Mouse (Mus musculus) liver, embryonic 11.5 days (tissue): ENCODE measurements around the gene Gm11172. TPM values are rescaled to one million over a fixed set of nuclear protein-coding genes. Genes with fewer than 3 reads are reported as not detected.
A peak's percentile ranks its signal among the peaks of the same experiment; 100 is the strongest.

Experiments
- ATAC-seq: fragments of 200-750 bp; cut with Nextera tagmentation; replicated peaks from 2 replicates; pipeline ENCODE4 v1.8.0; 2017; ENCODE audit warnings: moderate number of reproducible peaks, mild to moderate bottlenecking, moderate TSS enrichment, moderate library complexity; ENCODE audit not compliant: low FRiP score
- DNase-seq: peaks from one replicate; pipeline ENCODE4 v3.0.0-alpha.2; 2017; ENCODE audit warnings: low spot score
- H3K27ac ChIP-seq: fragments of 300-500 bp; sonication (generic); 2 replicates; pipeline ENCODE4 v1.5.1; 2014; ENCODE audit warnings: mild to moderate bottlenecking, low read depth, low read length, control low read depth
- H3K27me3 ChIP-seq: fragments of 300-500 bp; sonication (generic); replicated peaks from 2 replicates; pipeline ENCODE4 v1.6.1; 2014; ENCODE audit warnings: low read length, mixed read lengths; ENCODE audit not compliant: control insufficient read depth, insufficient read depth
- H3K36me3 ChIP-seq: fragments of 300-500 bp; sonication (generic); 2 replicates; pipeline ENCODE4 v1.6.1; 2014; ENCODE audit warnings: mild to moderate bottlenecking, low read length, moderate library complexity, mixed read lengths; ENCODE audit not compliant: control insufficient read depth, insufficient read depth
- H3K4me1 ChIP-seq: fragments of 300-500 bp; sonication (generic); replicated peaks from 2 replicates; pipeline ENCODE4 v1.6.1; 2014; ENCODE audit warnings: low read length, mixed read lengths; ENCODE audit not compliant: control insufficient read depth, insufficient read depth
- H3K4me2 ChIP-seq: fragments of 300-500 bp; sonication (generic); 2 replicates; pipeline ENCODE4 v1.6.1; 2014; ENCODE audit warnings: mild to moderate bottlenecking, control low read depth, moderate library complexity
- H3K4me3 ChIP-seq: fragments of 300-500 bp; sonication (generic); 2 replicates; pipeline ENCODE4 v1.5.1; 2014; ENCODE audit warnings: low read depth, low read length, control low read depth
- H3K9ac ChIP-seq: fragments of 300-500 bp; sonication (generic); 2 replicates; pipeline ENCODE4 v1.6.1; 2014; ENCODE audit warnings: low read depth, low read length, control low read depth
- H3K9me3 ChIP-seq: fragments of 300-500 bp; sonication (generic); 2 replicates; pipeline ENCODE4 v1.6.1; 2016; ENCODE audit warnings: low read length, inconsistent platforms, mixed read lengths; ENCODE audit not compliant: control insufficient read depth
- WGBS: fragments of 180-500 bp; shearing (Covaris S2); extraction: QIAGEN DNeasy Blood & Tissue Kit; methylation state at CpG from one replicate; pipeline ENCODE4 v1.1.7; 2014; 5-methylcytosine and 5-hydroxymethylcytosine counted together
- polyA plus RNA-seq: library from polyadenylated mRNA; unstranded; fragments of >200 nt; fragmentation: Nextera tagmentation; extraction: Ambion mirVana; gene quantifications from 2 replicates; pipeline ENCODE4 v1.2.1, GENCODE M21; 2014

Gene Gm11172
- polyA plus RNA-seq, 1 experiment from 2014 or later: not detected

GRCm38 (mm10) chr16:10834911-10835587 is 22.3 kb downstream of the Gm11172 start, which contains the start of gene Rmi2:
TSS of gene Rmi2 (plus strand) at chr16:10835059.
- peak; percentile 87 for DNase-seq
- H3K9ac ChIP-seq: peak within 1 kb of the TSS; percentile 93
- peak within 1 kb of the TSS; percentile 89 for H3K4me3 ChIP-seq
- H3K4me2 ChIP-seq: peak within 1 kb of the TSS; percentile 99
- no peaks in the 10 kb centered on the region for H3K9me3 ChIP-seq
- H3K27ac ChIP-seq: peak within 1 kb of the TSS; percentile 89
- peak; percentile 98 for ATAC-seq
- H3K4me1 ChIP-seq: peaks cover 13% of the 10 kb centered on the region
- 0 out of 2 replicates have a peak, but pooled peaks cover 3% of the 10 kb centered on the region for H3K27me3 ChIP-seq
- WGBS: under 1% methylated on average over 66 of the region's 69 CpGs
- H3K36me3 ChIP-seq: no peaks in the 10 kb centered on the region

DNA sequence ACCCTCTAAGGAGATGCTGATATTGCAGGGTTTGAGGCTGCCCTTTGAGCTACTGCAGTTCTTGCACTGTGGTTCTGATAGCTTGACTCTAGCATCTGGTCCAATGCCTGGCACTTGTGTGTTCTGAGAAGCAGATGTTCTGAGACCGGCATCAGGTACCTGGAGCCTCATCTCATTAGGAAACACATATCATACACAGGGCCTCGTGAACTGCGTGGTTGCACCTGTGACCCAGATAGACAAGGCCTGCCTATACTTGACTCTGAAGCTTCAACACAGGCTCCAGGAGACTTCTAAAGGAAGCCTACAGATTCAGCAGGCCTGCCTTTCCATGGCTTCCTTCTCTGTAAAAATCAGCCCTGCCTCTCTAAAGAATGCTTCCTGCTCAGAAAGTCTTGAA is 23.7 kb downstream of the Gm11172 start:
- Histone ChIP-seq H3K4me2 (no peak overlapping the region), H3K27me3 (0 out of 2 replicates have a peak, but pooled peaks cover 3% of the 10 kb centered on the region), H3K4me1 (peaks cover 13% of the 10 kb centered on the region), H3K27ac (no peak overlapping the region), H3K9ac (no peak overlapping the region), H3K4me3 (no peak overlapping the region), H3K9me3 (no peaks in the 10 kb centered on the region), H3K36me3 (no peaks in the 10 kb centered on the region)
- DNase-seq (no peak), ATAC-seq (no peak)
- 89% methylated on average over 3 of the region's 3 CpGs for WGBS

DNA sequence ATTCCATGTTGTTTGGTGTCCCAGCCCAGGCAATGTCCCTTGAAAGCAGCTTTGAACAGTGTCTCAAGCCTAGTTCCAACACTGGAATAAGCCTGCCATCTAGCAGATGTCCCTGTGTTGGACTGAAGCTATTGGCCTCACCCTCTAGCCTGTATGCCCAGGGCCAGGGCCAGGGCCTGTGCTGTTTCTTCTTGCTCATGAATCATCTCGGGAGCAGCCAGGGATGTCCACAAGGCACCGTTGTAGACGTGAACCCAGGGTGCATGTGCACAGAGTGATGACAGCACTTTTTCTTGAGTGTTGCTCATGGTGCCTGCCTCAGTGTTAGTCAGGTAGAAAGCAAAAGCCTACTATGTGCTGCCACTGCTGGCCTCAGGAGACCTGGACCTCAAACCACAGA is 24.5 kb downstream of the Gm11172 start:
- 75% methylated on average over 3 of the region's 3 CpGs for WGBS
- ATAC-seq: no peak

DNA sequence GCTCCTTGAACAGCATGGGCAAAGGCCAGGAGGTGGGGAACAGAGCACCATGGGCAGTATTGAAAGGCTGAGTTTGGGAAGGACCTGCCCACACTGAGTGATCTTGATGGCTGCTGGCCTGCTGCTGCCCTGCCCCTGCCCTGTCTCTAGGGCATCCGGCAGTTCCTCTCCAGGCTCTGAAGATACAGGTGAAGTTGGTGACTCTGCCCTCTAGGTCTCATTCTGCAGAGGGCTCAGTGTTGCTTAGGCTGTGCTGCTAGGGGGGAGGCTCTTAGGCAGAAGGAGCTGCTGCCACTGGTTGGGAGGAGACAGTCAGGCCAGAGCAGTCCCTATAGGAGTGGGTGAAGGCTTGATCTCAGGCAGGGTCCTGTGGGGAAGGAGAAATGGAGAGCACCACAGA is 25.2 kb downstream of the Gm11172 start:
- 0 out of 2 replicates have a peak, but pooled peaks cover 3% of the 10 kb centered on the region for H3K27me3 ChIP-seq
- H3K4me2 ChIP-seq: no peak overlapping the region
- H3K27ac ChIP-seq: no peak overlapping the region
- H3K36me3 ChIP-seq: no peaks in the 10 kb centered on the region
- H3K9ac ChIP-seq: no peak overlapping the region
- no peak for ATAC-seq
- peaks cover 13% of the 10 kb centered on the region for H3K4me1 ChIP-seq
- 70% methylated on average over 1 of the region's 1 CpGs for WGBS
- no peaks in the 10 kb centered on the region for H3K9me3 ChIP-seq
- no peak overlapping the region for H3K4me3 ChIP-seq
- no peak for DNase-seq

More for the DNA sequence above, 24.5 kb downstream of the Gm11172 start:
- Histone ChIP-seq H3K4me1 (peaks cover 13% of the 10 kb centered on the region), H3K9ac (no peak overlapping the region), H3K4me3 (no peak overlapping the region), H3K27me3 (0 out of 2 replicates have a peak, but pooled peaks cover 3% of the 10 kb centered on the region), H3K9me3 (no peaks in the 10 kb centered on the region), H3K27ac (no peak overlapping the region), H3K36me3 (no peaks in the 10 kb centered on the region), H3K4me2 (no peak overlapping the region)
- no peak for DNase-seq

GRCm38 (mm10) chr16:10838487-10839245 is 26.0 kb downstream of the Gm11172 start:
- Histone ChIP-seq H3K9ac (no peak overlapping the region), H3K9me3 (no peaks in the 10 kb centered on the region), H3K27ac (no peak overlapping the region), H3K4me3 (no peak overlapping the region), H3K36me3 (no peaks in the 10 kb centered on the region), H3K4me1 (peaks cover 19% of the 10 kb centered on the region), H3K27me3 (no peaks in the 10 kb centered on the region), H3K4me2 (no peak overlapping the region)
- WGBS: 44% methylated on average over 10 of the region's 10 CpGs
- DNase-seq: no peak
- no peak for ATAC-seq

DNA sequence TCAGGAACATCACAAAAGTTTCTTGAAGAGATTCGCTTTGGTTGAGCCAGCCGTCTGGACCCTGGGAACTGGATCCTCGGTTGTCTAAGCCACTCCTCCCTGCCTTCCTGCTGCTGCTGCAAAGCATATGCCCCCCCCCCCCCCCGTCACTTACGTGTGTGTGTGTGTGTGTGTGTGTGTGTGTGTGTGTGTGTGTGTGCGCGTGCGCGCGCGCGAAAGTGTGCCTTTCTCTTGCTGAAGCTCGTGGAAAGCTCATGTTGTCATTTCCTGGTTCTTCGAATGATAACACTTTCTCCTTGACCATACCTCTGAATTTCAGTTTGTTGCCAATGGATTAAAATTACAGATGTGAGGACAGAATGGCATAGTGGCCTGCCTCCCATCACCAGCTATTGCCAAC is 27.3 kb downstream of the Gm11172 start:
- peaks cover 27% of the 10 kb centered on the region for H3K4me1 ChIP-seq
- H3K27me3 ChIP-seq: no peaks in the 10 kb centered on the region
- H3K27ac ChIP-seq: no peak overlapping the region
- no peaks in the 10 kb centered on the region for H3K9me3 ChIP-seq
- no peak overlapping the region for H3K4me3 ChIP-seq
- 92% methylated on average over 12 of the region's 14 CpGs for WGBS
- H3K4me2 ChIP-seq: no peak overlapping the region
- ATAC-seq (no peak), DNase-seq (no peak)
- H3K36me3 ChIP-seq: no peaks in the 10 kb centered on the region
- H3K9ac ChIP-seq: no peak overlapping the region

DNA sequence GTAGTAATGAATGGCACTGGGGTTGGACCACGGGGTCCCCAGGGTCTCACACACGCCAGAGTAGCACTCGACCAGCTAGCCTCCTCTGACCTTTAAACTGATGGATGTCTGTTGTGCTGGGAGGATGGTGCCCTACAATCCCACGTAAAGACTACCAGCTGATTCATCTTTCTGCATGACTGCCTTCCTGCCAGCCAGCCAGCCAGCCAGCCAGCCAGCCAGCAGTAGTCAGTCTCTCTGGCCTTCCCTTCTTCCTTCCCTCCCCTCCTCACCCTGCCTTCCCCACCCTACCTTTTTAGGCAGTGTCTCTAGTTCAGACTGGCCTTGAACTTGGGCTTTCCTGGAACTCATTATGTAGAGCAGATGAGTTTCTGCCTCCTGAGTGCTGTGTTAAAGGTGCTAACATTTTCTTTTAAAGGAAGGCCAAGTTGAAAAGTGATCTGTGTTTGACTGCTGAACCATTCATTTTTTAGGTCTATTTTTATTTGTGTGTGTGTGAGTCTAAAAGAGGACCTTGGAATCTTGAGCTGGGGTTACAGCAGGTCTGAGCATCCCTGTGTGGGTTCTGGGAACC is 29.7 kb downstream of the Gm11172 start:
- no peak overlapping the region for H3K9ac ChIP-seq
- H3K4me3 ChIP-seq: no peak overlapping the region
- no peak for ATAC-seq
- H3K9me3 ChIP-seq: no peaks in the 10 kb centered on the region
- no peak overlapping the region for H3K4me2 ChIP-seq
- peaks cover 21% of the 10 kb centered on the region for H3K4me1 ChIP-seq
- H3K27me3 ChIP-seq: no peaks in the 10 kb centered on the region
- 73% methylated on average over 4 of the region's 4 CpGs for WGBS
- no peak for DNase-seq
- H3K36me3 ChIP-seq: no peaks in the 10 kb centered on the region
- no peak overlapping the region for H3K27ac ChIP-seq

DNA sequence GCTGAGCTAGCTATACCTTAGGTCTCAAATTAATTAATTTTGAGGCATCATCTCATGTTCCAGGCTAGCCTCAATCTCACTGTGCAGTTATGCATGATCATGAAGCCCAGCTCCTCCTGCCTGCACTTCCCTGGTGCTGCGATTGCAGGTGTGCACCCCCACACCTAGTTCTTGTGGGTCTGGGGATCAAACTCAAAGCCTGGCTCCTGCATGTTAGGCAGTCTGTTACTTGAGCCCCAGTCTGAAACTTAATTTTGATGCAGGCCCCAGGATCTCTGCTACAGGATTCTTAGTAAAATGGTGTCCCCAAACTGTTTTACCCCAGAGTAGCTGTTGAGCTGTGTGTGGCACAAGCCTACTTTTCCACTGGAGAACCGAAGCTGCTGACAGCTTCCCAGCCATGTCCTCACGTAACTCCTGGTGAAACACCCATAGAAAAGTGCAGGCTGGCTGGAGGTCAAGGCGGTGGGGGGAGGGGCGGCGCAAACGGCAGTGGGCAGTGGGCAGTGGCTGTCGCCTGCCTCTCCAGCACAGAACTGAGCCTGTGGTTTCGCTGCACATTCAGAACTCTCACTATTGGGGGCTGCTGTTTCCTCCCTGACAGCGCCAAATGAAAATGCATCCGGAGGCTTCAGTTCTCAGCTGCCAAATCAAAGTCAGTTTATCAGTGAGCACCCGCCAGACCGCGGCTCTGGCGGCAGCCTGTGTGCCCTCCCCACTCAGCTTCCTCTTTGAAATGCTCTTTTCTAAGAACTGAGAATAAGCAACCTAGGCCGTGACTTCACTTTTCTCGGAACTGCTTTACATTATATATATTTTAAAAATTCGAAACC is 31.0 kb downstream of the Gm11172 start:
- peak overlapping the region; percentile 58 for H3K4me2 ChIP-seq
- H3K27ac ChIP-seq: peak overlapping the region; percentile 24; the same call in 1 of the 2 replicates
- no peaks in the 10 kb centered on the region for H3K9me3 ChIP-seq
- 0 out of 2 replicates have a peak overlapping the region, but pooled peaks have one; percentile 5 for H3K9ac ChIP-seq
- ATAC-seq: peak; percentile 66
- peaks cover 14% of the 10 kb centered on the region for H3K4me1 ChIP-seq
- no peaks in the 10 kb centered on the region for H3K27me3 ChIP-seq
- H3K36me3 ChIP-seq: no peaks in the 10 kb centered on the region
- H3K4me3 ChIP-seq: 0 out of 2 replicates have a peak overlapping the region, but pooled peaks have one; percentile 12
- peak; percentile 61 for DNase-seq
- WGBS: 8% methylated on average over 18 of the region's 18 CpGs
